ENCODE assay signal across 8 mouse cellular contexts in the genomic region with DNA sequence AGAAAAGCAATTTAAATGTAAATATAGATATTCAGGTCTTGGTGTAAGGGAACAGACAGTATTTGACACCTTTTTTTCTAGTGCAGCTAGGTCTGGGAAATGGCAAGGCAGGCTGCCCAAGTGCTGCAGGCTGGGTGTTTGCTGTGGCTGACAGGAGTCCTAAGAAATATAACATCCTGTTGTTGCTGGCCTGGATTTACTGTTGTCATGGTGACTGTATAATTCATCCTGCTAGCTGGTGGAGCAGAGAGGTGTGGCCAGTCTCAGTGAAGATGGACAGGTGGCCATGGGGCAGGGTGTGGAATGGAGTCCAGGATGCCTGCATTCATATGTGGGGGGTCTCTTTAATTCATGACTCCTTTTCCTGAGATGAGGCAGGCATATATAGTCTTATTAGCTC.
DNase-seq lines count a peak whose midpoint lies in the region; ATAC-seq and TF ChIP-seq lines count a peak whose summit lies in the region.

No protein-coding gene starts in this region.

- H3K27ac ChIP-seq in forebrain, embryonic 16.5 days (ENCODE audit: low read length), result no peak overlapping the region
- no peak overlapping the region; the same call in 1 of the 2 replicates for H3K27ac ChIP-seq in layer of hippocampus, adult 2 months

- no peak overlapping the region for H3K4me3 ChIP-seq in forebrain, embryonic 16.5 days (replicated peaks; ENCODE audit: low read length)
- H3K4me3 ChIP-seq in layer of hippocampus, adult 2 months, result no peak overlapping the region

- peak; percentile 4 for DNase-seq in CD4-positive, CD25-positive, alpha-beta regulatory T cell, adult 2 months (ENCODE audit: low read depth, low spot score)
- DNase-seq in R1 (ENCODE audit: low read depth, low spot score), result peak; percentile 16
- DNase-seq in kidney, postnatal 36 days, result peak; percentile 66 to 79
- DNase-seq in frontal cortex, postnatal 10 days (ENCODE audit: low spot score in 2 of 2), result no peak
- no peak for DNase-seq in layer of hippocampus, adult 2 months (ENCODE audit: low spot score in 2 of 2)
- DNase-seq in adipocyte (ENCODE audit: low spot score), result no peak

- H3K4me2 ChIP-seq in forebrain, embryonic 16.5 days (ENCODE audit: low read length), result no peak overlapping the region

- H3K36me3 ChIP-seq in forebrain, embryonic 16.5 days (ENCODE audit: control insufficient read depth, insufficient read depth), result no peaks in the 10 kb centered on the region

- H3K9ac ChIP-seq in forebrain, embryonic 16.5 days (replicated peaks; ENCODE audit: low read depth, low read length), result no peak overlapping the region

- H3K9me3 ChIP-seq in forebrain, embryonic 16.5 days (ENCODE audit: control insufficient read depth, low read length), result no peaks in the 10 kb centered on the region

- H3K4me1 ChIP-seq in forebrain, embryonic 16.5 days (replicated peaks; ENCODE audit: control insufficient read depth, insufficient read depth, low read length), result peaks cover 15% of the 10 kb centered on the region

- no peak for ATAC-seq in CD4-positive, CD25-positive, alpha-beta regulatory T cell, adult 4 months
- ATAC-seq in forebrain, embryonic 16.5 days, result peak; percentile 73

- H3K27me3 ChIP-seq in forebrain, embryonic 16.5 days (replicated peaks; ENCODE audit: control insufficient read depth, insufficient read depth, low read length), result no peaks in the 10 kb centered on the region

- no peak for TF ChIP-seq CTCF in layer of hippocampus, adult 2 months (conservative IDR thresholded peaks at IDR 0.05)

Comparison
In these comparisons a context has a peak if more than half of its experiments do, and no peak if none do; other contexts are left out.
1. DNase-seq: peak in CD4-positive, CD25-positive, alpha-beta regulatory T cell, adult 2 months (single experiment), R1 (single experiment) and kidney, postnatal 36 days (2 of 2); none in frontal cortex, postnatal 10 days (0 of 2), layer of hippocampus, adult 2 months (0 of 2) and adipocyte (single experiment).